Mouse (Mus musculus): ENCODE results near the gene Fbxw9. TPM values are rescaled to one million over a fixed set of nuclear protein-coding genes. Genes with fewer than 3 reads are reported as not detected.

The Fbxw9 gene
- 10 to 100 TPM; 21.5 to 25.5 TPM for total RNA-seq (2021)
- long read RNA-seq, experiment 1, transcript Fbxw9-201 (10 exons, 1,907 nt), result major isoform, 9 of 21 reads
- long read RNA-seq, experiment 1, transcript Fbxw9-203 (9 exons, 1,993 nt), result minor isoform, 5 of 21 reads
- long read RNA-seq, experiment 1, partial matches to known transcripts, result 1 of 21 reads
- long read RNA-seq, experiment 1, other reads (novel, unspliced or antisense), result 5 of 21 reads
- long read RNA-seq, experiment 2, transcript Fbxw9-201 (10 exons, 1,907 nt), result major isoform, 5 of 22 reads
- long read RNA-seq, experiment 2, partial matches to known transcripts, result 3 of 22 reads
- long read RNA-seq, experiment 2, other reads (novel, unspliced or antisense), result 13 of 22 reads

GRCm38 (mm10) chr8:85059879-85060616, at the start of gene Fbxw9:
Gene Fbxw9 (plus strand): TSS chr8:85060055.
- no peak for TF ChIP-seq CTCF (IDR thresholded peaks at IDR 0.05)
- H3K27ac ChIP-seq, result peak within 1 kb of the TSS; percentile 87
- DNase-seq (ENCODE audit: extremely low spot score in 1 of 2, low spot score in 2 of 2), result peak; percentile 88 to 90
- intact Hi-C loops (cut with DNase I), result no loop called here
- H3K4me3 ChIP-seq, result peak within 1 kb of the TSS; percentile 86

- DNase-seq (ENCODE audit: extremely low spot score in 1 of 2, low spot score in 2 of 2), result no peak
- no peak for TF ChIP-seq CTCF (IDR thresholded peaks at IDR 0.05)
- intact Hi-C loops (cut with DNase I), result no loop called here
- no peak overlapping the region for H3K27ac ChIP-seq
- H3K4me3 ChIP-seq, result no peak overlapping the region
Observed at GRCm38 (mm10) chr8:85011242-85011641, 48.6 kb upstream of the Fbxw9 start.

GRCm38 (mm10) chr8:85013230-85013840, 46.5 kb upstream of the Fbxw9 start:
- peak; percentile 77 to 80 for DNase-seq (ENCODE audit: extremely low spot score in 1 of 2, low spot score in 2 of 2)
- intact Hi-C loops (cut with DNase I), result no loop called here

GRCm38 (mm10) chr8:85014431-85014830, 45.4 kb upstream of the Fbxw9 start, which contains the start of gene Best2:
Gene Best2 (minus strand): TSS chr8:85014531.
- TF ChIP-seq CTCF (IDR thresholded peaks at IDR 0.05), result no peak
- intact Hi-C loops (cut with DNase I), result no loop called here
- no peak for DNase-seq (ENCODE audit: extremely low spot score in 1 of 2, low spot score in 2 of 2)
- H3K4me3 ChIP-seq, result peak within 1 kb of the TSS; percentile 55
- H3K27ac ChIP-seq, result no peak within 1 kb of the TSS

More at GRCm38 (mm10) chr8:85013230-85013840, 46.5 kb upstream of the Fbxw9 start:
- Histone ChIP-seq H3K4me3 (peak overlapping the region; percentile 55), H3K27ac (no peak overlapping the region)
- TF ChIP-seq CTCF (IDR thresholded peaks at IDR 0.05), result peak; percentile 80

- DNase-seq (ENCODE audit: extremely low spot score in 1 of 2, low spot score in 2 of 2), result no peak
- H3K27ac ChIP-seq, result no peak overlapping the region
- TF ChIP-seq CTCF (IDR thresholded peaks at IDR 0.05), result no peak
- H3K4me3 ChIP-seq, result no peak overlapping the region
- intact Hi-C loops (cut with DNase I), result no loop called here
Observed at GRCm38 (mm10) chr8:85016724-85017123, 43.1 kb upstream of the Fbxw9 start.

GRCm38 (mm10) chr8:85017209-85017608, 42.6 kb upstream of the Fbxw9 start:
- intact Hi-C loops (cut with DNase I), result no loop called here
- no peak for TF ChIP-seq CTCF (IDR thresholded peaks at IDR 0.05)
- Histone ChIP-seq H3K27ac (no peak overlapping the region), H3K4me3 (no peak overlapping the region)
- no peak for DNase-seq (ENCODE audit: extremely low spot score in 1 of 2, low spot score in 2 of 2)

GRCm38 (mm10) chr8:85021514-85022055, 38.3 kb upstream of the Fbxw9 start:
- Histone ChIP-seq H3K27ac (no peak overlapping the region), H3K4me3 (no peak overlapping the region)
- DNase-seq (ENCODE audit: extremely low spot score in 1 of 2, low spot score in 2 of 2), result no peak
- TF ChIP-seq CTCF (IDR thresholded peaks at IDR 0.05), result no peak; the same call in 1 of the 2 replicates
- intact Hi-C loops (cut with DNase I), result no loop called here

GRCm38 (mm10) chr8:85023846-85024245, 36.0 kb upstream of the Fbxw9 start:
- Histone ChIP-seq H3K27ac (no peak overlapping the region), H3K4me3 (peak overlapping the region; percentile 69; the same call in 1 of the 2 replicates)
- TF ChIP-seq CTCF (IDR thresholded peaks at IDR 0.05), result no peak
- no peak for DNase-seq (ENCODE audit: extremely low spot score in 1 of 2, low spot score in 2 of 2)
- intact Hi-C loops (cut with DNase I), result no loop called here

GRCm38 (mm10) chr8:85025098-85025932, 34.5 kb upstream of the Fbxw9 start, which contains the start of gene Asna1:
Gene Asna1 (minus strand): TSS chr8:85025281.
- intact Hi-C loops (cut with DNase I), result loop anchor here (5.0 kb wide), 2 partner anchors 47 to 48 kb away; partner anchors contain the start of genes Dhps and Junb
- no peak for TF ChIP-seq CTCF (IDR thresholded peaks at IDR 0.05)
- peak within 1 kb of the TSS; percentile 69 for H3K4me3 ChIP-seq
- peak within 1 kb of the TSS; percentile 98 for H3K27ac ChIP-seq
- peak; percentile 77 to 81 for DNase-seq (ENCODE audit: extremely low spot score in 1 of 2, low spot score in 2 of 2)

- DNase-seq (ENCODE audit: extremely low spot score in 1 of 2, low spot score in 2 of 2), result peak; percentile 95 to 96
- TF ChIP-seq CTCF (IDR thresholded peaks at IDR 0.05), result peak; percentile 2; the same call in 1 of the 2 replicates
- intact Hi-C loops (cut with DNase I), result loop anchor here (5.0 kb wide), 2 partner anchors 45 to 50 kb away; partner anchors contain the start of genes Dhps and Junb
- Histone ChIP-seq H3K27ac (peak within 1 kb of the TSS; percentile 98), H3K4me3 (peak within 1 kb of the TSS; percentile 93)
Observed at GRCm38 (mm10) chr8:85026670-85027515, 33.0 kb upstream of the Fbxw9 start, which contains the start of gene Trir. Gene Trir (plus strand): TSS chr8:85026823.

All from left cerebral cortex, adult 2 months (tissue).